Mouse (Mus musculus): ENCODE data around the gene Grik2. TPM values are rescaled to one million over a fixed set of nuclear protein-coding genes. Genes with fewer than 3 reads are reported as not detected.

Grik2 gene
- total and polyA plus RNA-seq, 2 experiments from 2014 or later = 0.15 to 0.30 TPM

DNA sequence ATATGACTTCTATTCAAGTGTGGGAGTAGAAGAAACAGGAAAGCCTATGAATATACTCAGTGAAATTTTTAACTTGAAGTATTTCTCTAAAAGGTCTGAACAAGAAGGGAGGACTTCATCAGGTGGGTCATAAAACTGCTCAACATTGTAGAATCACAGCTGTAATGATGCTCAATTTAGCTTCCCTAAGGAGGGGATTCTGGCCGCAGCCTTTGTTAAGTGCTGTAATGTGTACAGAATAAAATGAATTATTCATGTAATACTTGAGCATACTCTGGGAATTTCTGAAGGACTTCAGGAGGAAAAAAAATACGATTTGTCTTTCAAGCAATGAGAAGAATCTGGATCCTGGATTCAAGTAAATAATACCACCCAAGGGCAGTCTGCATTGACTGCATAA, 26.0 kb downstream of the Grik2 start:
- no peaks in the 10 kb centered on the region for H3K27me3 ChIP-seq (ENCODE audit: control insufficient read depth, insufficient read depth, low read length)
- no peak overlapping the region for H3K9ac ChIP-seq (replicated peaks; ENCODE audit: low read depth, low read length)
- 72% methylated on average over 2 of the region's 2 CpGs for WGBS
- no peaks in the 10 kb centered on the region for H3K9me3 ChIP-seq (replicated peaks; ENCODE audit: control insufficient read depth, low read length)
- no peak overlapping the region for H3K4me3 ChIP-seq (ENCODE audit: low read depth, low read length)
- DNase-seq (ENCODE audit: low spot score) (no peak), ATAC-seq (ENCODE audit: insufficient read depth, low read depth) (no peak)
- TF ChIP-seq CTCF (IDR thresholded peaks at IDR 0.05; ENCODE audit: low read depth) (no peak), EP300 (IDR thresholded peaks at IDR 0.05; ENCODE audit: low read depth) (no peak)
- no peaks in the 10 kb centered on the region for H3K36me3 ChIP-seq (replicated peaks; ENCODE audit: control insufficient read depth, insufficient read depth, low read length)
- no peak overlapping the region for H3K4me2 ChIP-seq (ENCODE audit: low read depth, low read length)
- no peaks in the 10 kb centered on the region for H3K4me1 ChIP-seq (ENCODE audit: control insufficient read depth, insufficient read depth)
- H3K27ac ChIP-seq (ENCODE audit: low read depth) = no peak overlapping the region

DNA sequence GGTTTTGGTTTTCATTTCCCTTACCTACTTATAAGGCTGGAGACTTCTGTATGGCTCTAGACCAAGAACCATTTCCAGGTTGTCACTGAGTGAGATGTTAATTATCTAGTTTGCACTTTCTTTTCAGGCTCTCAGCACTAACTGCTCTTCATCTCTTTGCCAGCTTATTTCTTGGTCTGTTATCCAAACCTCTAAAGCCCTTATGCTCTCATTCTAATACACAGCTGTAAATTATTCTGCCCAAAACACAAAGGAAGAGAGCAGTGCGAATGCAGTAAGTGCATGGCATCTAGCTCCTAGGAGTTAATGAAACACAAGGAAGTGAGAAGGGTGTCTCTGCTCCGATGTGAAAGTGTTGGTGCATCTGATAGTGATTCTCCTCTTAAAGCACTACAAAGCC, 36.8 kb downstream of the Grik2 start:
- no peak overlapping the region for H3K4me3 ChIP-seq (ENCODE audit: low read depth, low read length)
- no peak for DNase-seq (ENCODE audit: low spot score)
- H3K27me3 ChIP-seq (ENCODE audit: control insufficient read depth, insufficient read depth, low read length) = no peaks in the 10 kb centered on the region
- TF ChIP-seq EP300 (IDR thresholded peaks at IDR 0.05; ENCODE audit: low read depth) = no peak
- TF ChIP-seq CTCF (IDR thresholded peaks at IDR 0.05; ENCODE audit: low read depth) = no peak
- H3K4me1 ChIP-seq (ENCODE audit: control insufficient read depth, insufficient read depth) = no peaks in the 10 kb centered on the region
- no peak overlapping the region for H3K27ac ChIP-seq (ENCODE audit: low read depth)
- no peak overlapping the region for H3K9ac ChIP-seq (replicated peaks; ENCODE audit: low read depth, low read length)
- H3K4me2 ChIP-seq (ENCODE audit: low read depth, low read length) = no peak overlapping the region
- no peak for ATAC-seq (ENCODE audit: insufficient read depth, low read depth)
- 65% methylated on average over 2 of the region's 2 CpGs for WGBS
- no peaks in the 10 kb centered on the region for H3K9me3 ChIP-seq (replicated peaks; ENCODE audit: control insufficient read depth, low read length)
- no peaks in the 10 kb centered on the region for H3K36me3 ChIP-seq (replicated peaks; ENCODE audit: control insufficient read depth, insufficient read depth, low read length)

DNA sequence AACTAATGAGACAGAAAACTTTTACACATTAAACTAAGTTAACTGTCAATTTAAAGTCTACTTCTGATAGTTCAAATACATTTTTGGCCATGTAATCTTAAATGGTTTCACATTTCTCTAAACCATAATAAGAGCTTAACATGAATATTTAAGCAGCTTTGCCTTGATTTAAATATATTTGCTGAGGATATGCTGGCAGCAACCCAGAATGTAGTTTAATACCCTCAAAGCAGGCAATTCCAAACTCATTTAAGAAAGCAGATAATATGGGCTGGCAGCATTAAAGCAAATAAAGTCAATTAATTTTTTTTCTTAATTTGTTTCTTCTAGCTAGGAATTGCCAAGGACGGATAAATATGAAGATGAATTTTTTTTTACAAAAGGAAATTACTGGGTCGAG, 56.7 kb downstream of the Grik2 start:
- H3K9ac ChIP-seq (replicated peaks; ENCODE audit: low read depth, low read length) = no peak overlapping the region
- H3K9me3 ChIP-seq (replicated peaks; ENCODE audit: control insufficient read depth, low read length) = no peaks in the 10 kb centered on the region
- WGBS = 62% methylated on average over 2 of the region's 2 CpGs
- TF ChIP-seq CTCF (IDR thresholded peaks at IDR 0.05; ENCODE audit: low read depth) = no peak
- no peak for TF ChIP-seq EP300 (IDR thresholded peaks at IDR 0.05; ENCODE audit: low read depth)
- no peak overlapping the region for H3K4me3 ChIP-seq (ENCODE audit: low read depth, low read length)
- H3K4me1 ChIP-seq (ENCODE audit: control insufficient read depth, insufficient read depth) = no peaks in the 10 kb centered on the region
- DNase-seq (ENCODE audit: low spot score) (no peak), ATAC-seq (ENCODE audit: insufficient read depth, low read depth) (no peak)
- no peak overlapping the region for H3K27ac ChIP-seq (ENCODE audit: low read depth)
- H3K36me3 ChIP-seq (replicated peaks; ENCODE audit: control insufficient read depth, insufficient read depth, low read length) = no peaks in the 10 kb centered on the region
- H3K4me2 ChIP-seq (ENCODE audit: low read depth, low read length) = no peak overlapping the region
- no peaks in the 10 kb centered on the region for H3K27me3 ChIP-seq (ENCODE audit: control insufficient read depth, insufficient read depth, low read length)

DNA sequence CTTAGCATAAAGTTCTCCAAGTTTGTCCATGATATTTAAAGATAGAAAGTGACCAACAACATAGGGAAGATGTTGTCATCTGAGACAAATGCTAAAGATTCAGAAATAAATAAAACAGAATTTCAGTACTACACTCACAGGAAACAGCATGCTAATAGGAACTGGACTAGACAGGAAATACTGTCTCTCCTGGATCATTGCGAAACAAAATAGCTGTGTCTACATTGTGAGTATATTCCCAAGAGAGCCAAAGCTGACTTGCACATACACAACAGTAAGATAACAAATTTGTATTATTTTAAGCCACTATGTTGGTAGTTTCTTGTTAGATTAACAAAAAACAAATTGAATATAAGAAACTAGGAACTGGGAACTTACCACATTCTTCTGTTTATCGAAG, 64.9 kb downstream of the Grik2 start:
- no peak overlapping the region for H3K9ac ChIP-seq (replicated peaks; ENCODE audit: low read depth, low read length)
- H3K9me3 ChIP-seq (replicated peaks; ENCODE audit: control insufficient read depth, low read length) = no peaks in the 10 kb centered on the region
- H3K36me3 ChIP-seq (replicated peaks; ENCODE audit: control insufficient read depth, insufficient read depth, low read length) = no peaks in the 10 kb centered on the region
- ATAC-seq (ENCODE audit: insufficient read depth, low read depth) (no peak), DNase-seq (ENCODE audit: low spot score) (no peak)
- H3K27me3 ChIP-seq (ENCODE audit: control insufficient read depth, insufficient read depth, low read length) = no peaks in the 10 kb centered on the region
- TF ChIP-seq CTCF (IDR thresholded peaks at IDR 0.05; ENCODE audit: low read depth) (no peak), EP300 (IDR thresholded peaks at IDR 0.05; ENCODE audit: low read depth) (no peak)
- 62% methylated on average over 2 of the region's 2 CpGs for WGBS
- H3K4me2 ChIP-seq (ENCODE audit: low read depth, low read length) = no peak overlapping the region
- H3K4me1 ChIP-seq (ENCODE audit: control insufficient read depth, insufficient read depth) = no peaks in the 10 kb centered on the region
- no peak overlapping the region for H3K4me3 ChIP-seq (ENCODE audit: low read depth, low read length)
- H3K27ac ChIP-seq (ENCODE audit: low read depth) = no peak overlapping the region

DNA sequence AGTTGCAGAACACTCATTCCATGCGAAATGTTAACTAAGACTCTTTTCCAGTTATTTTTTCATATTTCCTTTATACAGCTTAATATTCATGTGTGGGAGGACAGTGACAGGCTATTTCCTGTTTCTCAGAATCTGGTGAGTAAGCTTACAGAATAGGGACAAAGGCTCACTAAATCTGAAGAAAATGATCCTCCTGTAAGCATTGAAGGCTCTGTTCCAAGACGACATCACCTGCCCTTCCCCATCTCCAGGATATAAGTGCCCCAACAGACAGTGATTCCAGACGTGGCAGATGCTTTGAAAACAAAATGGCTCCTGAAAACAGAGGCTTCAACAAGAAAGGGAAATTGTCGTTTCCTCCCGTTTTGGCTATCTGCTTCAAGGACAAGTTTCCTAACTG, 71.7 kb downstream of the Grik2 start:
- Histone ChIP-seq H3K9ac (replicated peaks; ENCODE audit: low read depth, low read length) (no peak overlapping the region), H3K27ac (ENCODE audit: low read depth) (no peak overlapping the region), H3K4me1 (ENCODE audit: control insufficient read depth, insufficient read depth) (no peaks in the 10 kb centered on the region), H3K27me3 (ENCODE audit: control insufficient read depth, insufficient read depth, low read length) (no peaks in the 10 kb centered on the region), H3K36me3 (replicated peaks; ENCODE audit: control insufficient read depth, insufficient read depth, low read length) (no peaks in the 10 kb centered on the region), H3K4me2 (ENCODE audit: low read depth, low read length) (no peak overlapping the region), H3K4me3 (ENCODE audit: low read depth, low read length) (no peak overlapping the region), H3K9me3 (replicated peaks; ENCODE audit: control insufficient read depth, low read length) (no peaks in the 10 kb centered on the region)
- 33% methylated on average over 5 of the region's 5 CpGs for WGBS
- no peak for TF ChIP-seq CTCF (IDR thresholded peaks at IDR 0.05; ENCODE audit: low read depth)
- no peak for TF ChIP-seq EP300 (IDR thresholded peaks at IDR 0.05; ENCODE audit: low read depth)
- no peak for DNase-seq (ENCODE audit: low spot score)
- ATAC-seq (ENCODE audit: insufficient read depth, low read depth) = no peak

DNA sequence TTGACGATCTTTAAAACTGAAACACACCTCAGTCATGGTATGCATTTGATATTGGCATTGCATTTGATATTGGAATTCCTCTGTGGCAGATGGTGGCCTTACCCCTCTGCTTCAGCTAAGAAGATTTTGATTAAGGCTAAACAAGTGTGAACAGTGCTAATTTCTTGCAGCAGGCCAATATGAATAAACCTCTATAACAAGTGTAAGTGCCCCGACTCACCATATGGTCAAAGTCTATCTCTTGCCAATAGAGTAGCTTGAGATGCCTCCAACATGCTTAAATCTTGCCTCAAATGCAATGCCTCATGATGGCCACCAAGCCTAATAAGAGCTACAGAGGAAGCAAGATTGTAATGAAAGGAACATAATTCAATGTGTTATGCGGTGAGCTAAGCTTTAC, 78.8 kb downstream of the Grik2 start:
- Histone ChIP-seq H3K4me2 (ENCODE audit: low read depth, low read length) (no peak overlapping the region), H3K9ac (replicated peaks; ENCODE audit: low read depth, low read length) (no peak overlapping the region), H3K9me3 (replicated peaks; ENCODE audit: control insufficient read depth, low read length) (no peaks in the 10 kb centered on the region), H3K27ac (ENCODE audit: low read depth) (no peak overlapping the region), H3K4me3 (ENCODE audit: low read depth, low read length) (no peak overlapping the region), H3K36me3 (replicated peaks; ENCODE audit: control insufficient read depth, insufficient read depth, low read length) (no peaks in the 10 kb centered on the region), H3K27me3 (ENCODE audit: control insufficient read depth, insufficient read depth, low read length) (no peaks in the 10 kb centered on the region), H3K4me1 (ENCODE audit: control insufficient read depth, insufficient read depth) (no peaks in the 10 kb centered on the region)
- ATAC-seq (ENCODE audit: insufficient read depth, low read depth) (no peak), DNase-seq (ENCODE audit: low spot score) (no peak)
- TF ChIP-seq EP300 (IDR thresholded peaks at IDR 0.05; ENCODE audit: low read depth) = no peak
- WGBS = 80% methylated on average over 3 of the region's 3 CpGs

Measured in heart, postnatal 0 days (tissue).